Mouse (Mus musculus): ENCODE results near the gene Fbxw8.

Fbxw8 gene

DNA sequence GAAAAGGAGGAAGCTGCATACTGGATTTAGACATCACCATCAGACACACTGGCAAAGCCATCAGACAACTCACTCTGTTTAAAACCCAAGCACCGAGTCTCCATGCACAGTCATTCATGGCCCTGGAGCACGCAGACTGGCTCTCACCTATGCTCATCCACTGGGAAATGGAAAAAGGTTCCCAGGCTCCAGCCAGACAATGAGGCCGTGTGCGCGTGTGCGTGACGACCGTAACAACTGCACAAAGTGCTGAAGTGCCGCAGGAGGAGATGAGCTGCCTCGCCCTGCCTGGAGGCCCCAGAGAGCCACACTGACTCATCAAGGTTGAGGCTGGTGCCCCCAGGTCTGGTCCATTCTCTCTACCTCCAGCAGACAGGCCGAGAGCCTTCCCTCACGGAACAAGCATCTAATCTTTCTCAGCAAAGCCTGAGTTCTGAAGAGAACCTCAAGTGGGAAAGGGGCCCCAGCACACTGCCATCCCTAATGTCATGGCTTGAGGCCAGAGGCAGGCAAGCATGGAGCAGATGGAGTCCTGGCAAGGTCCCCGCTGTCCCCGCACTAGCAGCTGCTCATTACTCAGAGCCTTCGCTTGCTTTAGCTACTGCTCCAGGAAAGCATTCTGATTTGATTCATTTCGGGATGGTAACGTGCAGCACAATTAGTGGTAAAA is 47.0 kb downstream of the Fbxw8 start:
- no peak for DNase-seq (ENCODE audit: low read depth, low spot score)

DNA sequence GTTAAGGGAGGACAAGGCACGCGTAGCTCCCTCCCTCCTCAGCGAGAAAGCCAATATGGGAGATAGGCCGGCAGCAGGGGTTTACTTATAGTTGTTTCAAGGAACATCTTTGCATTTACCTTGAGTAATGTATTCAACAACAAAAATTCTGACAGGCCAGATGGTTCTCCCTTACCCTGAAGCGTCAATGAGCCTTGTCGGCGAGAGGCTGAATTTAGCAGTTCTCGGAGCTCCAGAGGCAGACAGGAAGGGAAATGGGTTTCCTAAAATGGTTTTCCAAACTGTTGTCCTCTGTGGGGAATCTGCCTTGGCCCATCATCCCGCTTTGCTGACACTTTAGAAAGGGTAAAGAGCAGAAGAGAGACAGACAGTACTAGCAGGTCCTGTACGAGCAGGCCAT is 48.6 kb downstream of the Fbxw8 start:
- DNase-seq (ENCODE audit: low read depth, low spot score), result no peak

GRCm38 (mm10) chr5:118105536-118105935 is 49.7 kb downstream of the Fbxw8 start:
- DNase-seq (ENCODE audit: low read depth, low spot score), result no peak

DNA sequence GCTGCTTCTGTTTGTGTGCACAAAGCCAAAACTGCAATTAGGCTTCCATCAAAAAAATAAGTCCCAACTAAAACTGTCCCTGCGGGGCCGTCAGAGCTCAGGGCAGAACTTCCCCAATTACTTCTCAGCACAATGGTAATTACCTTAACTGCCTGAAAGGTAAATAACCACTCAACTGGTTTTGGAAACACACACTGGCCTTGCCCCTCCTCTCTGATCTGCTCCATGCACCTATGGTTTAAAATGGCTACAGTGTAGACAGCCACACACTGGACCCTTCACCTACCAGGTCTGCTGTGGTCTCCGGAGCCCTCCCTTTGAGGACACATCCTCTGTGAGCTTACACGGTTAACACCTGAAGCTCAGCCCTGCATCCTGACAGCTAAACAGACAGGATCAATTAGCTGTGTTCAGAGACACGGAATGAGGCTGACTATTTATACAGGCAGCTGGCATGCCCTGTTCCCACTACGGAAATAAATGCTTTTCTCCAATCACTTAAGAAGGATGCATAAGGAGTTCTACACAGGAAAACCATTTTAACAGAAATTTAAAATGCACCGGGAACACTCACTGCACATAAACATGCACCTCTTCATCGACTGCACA is 55.3 kb downstream of the Fbxw8 start:
- no peak for DNase-seq (ENCODE audit: low read depth, low spot score)

GRCm38 (mm10) chr5:118099069-118099869 is 56.0 kb downstream of the Fbxw8 start:
- DNase-seq (ENCODE audit: low read depth, low spot score), result no peak

DNA sequence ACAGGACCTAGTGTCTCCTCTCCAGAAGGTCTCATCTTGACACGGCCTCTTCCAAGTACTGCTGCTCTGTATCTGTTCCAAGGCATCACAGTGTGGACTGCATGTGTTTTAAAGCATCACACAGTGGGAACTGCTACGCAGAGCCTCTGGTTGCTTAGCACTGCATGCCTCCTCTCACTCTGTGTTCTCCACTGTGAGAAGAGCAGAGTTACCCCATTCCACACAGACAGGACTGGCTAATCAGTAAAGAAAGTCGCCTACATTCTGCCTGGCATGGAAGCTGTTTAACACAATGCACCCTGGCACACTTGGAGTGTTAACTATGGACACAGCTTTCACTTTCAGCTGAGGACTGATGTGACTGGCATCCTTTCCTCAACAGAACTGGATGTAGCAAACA is 58.9 kb downstream of the Fbxw8 start:
- DNase-seq (ENCODE audit: low read depth, low spot score), result no peak

GRCm38 (mm10) chr5:118095849-118096248 is 59.4 kb downstream of the Fbxw8 start:
- DNase-seq (ENCODE audit: low read depth, low spot score), result no peak

GRCm38 (mm10) chr5:118095433-118095832 is 59.8 kb downstream of the Fbxw8 start:
- no peak for DNase-seq (ENCODE audit: low read depth, low spot score)

DNA sequence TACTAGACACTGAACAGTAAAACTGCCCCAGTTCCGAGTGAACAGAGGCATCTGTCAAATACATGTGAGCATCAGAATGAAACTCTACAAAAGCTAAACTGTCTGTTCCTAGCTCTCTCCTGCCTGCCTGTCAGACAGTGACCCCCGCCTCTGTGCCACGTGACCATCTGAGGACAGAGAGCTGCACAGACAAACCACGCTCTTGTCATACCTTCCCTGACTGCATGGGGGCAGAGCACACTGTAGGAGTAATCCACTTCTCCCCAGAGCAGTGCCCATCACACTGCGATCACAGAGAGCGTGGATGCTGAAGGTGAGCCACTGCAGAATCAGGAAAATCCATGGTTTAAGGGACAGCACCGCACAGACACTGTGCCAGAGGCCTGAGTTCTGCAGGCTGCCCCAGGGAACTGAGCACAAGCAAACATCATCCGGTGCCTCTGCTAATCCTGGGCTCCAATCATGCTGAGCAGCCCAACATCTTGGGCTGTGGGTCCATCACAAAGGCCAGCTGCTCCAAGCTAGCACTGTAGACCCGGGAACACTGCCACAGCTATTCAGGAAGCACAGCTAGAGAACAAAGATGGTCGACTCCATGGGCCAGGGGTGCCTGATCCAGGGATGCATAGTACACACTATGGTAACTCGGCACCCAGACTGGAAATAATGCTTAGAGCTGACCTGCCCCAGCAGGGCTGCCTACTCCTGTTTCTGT is 61.8 kb downstream of the Fbxw8 start:
- no peak for DNase-seq (ENCODE audit: low read depth, low spot score)

DNA sequence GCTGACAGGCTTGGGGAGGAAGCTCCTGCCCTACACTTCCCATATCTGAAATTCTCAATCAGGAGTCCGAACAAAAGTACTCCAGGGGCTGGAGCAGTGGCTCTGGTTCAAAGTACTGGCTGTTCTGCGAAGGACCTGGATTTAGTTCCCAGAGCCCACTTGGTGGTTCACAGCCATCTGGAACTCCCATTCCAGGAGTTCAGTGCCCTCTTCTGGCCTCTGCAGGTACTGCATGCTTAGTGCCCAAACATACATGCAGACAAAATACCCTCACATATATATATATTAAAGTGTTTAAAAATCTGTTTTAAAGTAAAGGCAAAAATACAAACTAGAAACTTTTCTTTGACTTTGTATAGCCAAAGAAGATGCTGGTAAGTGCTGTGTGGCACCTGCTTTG is 64.4 kb downstream of the Fbxw8 start:
- no peak for DNase-seq (ENCODE audit: low read depth, low spot score)

DNA sequence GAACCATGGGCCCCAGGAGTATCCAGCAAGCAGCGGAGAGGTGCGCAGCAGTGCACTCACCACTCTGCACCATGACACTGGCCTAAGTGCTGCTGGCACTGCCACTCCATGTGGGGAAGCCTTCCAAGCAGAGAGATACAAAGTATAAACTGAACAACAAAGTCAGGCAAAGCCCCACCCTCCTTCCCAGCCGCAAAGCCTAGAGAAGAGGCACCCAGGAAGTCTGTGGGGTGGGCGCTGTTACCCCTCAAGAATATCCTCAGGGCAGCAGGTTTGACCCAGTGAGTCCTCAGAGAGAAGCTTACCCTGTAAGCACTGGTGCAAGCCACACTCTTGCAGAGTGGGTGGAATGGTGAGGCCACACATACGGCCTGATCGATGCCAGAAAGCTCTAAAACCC is 65.2 kb downstream of the Fbxw8 start:
- DNase-seq (ENCODE audit: low read depth, low spot score), result no peak

DNA sequence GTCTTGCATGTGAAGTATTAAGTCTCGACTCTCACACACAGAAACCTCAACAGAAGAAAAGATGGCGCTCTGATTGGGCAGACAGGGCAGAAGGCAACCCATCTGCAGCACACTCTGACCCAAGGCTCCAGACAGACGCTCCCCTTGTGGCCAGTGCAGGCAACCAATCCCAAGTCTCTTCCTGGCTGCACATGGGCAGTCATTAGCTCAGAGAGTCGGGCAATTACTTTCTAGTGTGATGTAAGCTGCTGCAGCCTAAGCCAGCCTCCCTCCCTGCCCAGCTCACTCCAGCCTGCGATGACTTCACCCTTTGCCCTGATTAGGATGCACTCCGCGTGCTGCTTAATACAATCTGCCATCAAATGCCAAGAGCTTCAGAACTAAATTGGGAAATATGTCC is 66.2 kb downstream of the Fbxw8 start:
- DNase-seq (ENCODE audit: low read depth, low spot score), result peak; percentile 61

- no peak for DNase-seq (ENCODE audit: low read depth, low spot score)
These were observed 68.3 kb downstream of the Fbxw8 start for GRCm38 (mm10) chr5:118086956-118087355.

DNA sequence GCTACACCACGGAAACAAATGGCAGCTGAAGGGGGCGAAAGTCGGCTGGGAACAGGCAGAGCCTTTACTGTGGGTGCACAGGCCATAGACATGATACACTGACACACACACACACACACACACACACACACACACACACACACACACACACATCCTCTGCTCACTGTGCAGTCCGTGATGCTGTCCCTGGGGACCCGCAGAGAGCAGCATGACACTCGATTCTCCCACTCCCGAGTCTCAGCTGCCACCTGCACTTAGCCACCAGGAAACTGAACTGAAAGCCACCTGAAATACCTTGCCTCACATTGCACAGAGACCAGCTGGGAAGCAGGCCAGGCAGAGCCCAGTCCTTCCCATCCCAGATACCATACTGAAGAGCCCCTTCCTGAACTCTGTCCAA is 70.0 kb downstream of the Fbxw8 start:
- no peak for DNase-seq (ENCODE audit: low read depth, low spot score)

DNA sequence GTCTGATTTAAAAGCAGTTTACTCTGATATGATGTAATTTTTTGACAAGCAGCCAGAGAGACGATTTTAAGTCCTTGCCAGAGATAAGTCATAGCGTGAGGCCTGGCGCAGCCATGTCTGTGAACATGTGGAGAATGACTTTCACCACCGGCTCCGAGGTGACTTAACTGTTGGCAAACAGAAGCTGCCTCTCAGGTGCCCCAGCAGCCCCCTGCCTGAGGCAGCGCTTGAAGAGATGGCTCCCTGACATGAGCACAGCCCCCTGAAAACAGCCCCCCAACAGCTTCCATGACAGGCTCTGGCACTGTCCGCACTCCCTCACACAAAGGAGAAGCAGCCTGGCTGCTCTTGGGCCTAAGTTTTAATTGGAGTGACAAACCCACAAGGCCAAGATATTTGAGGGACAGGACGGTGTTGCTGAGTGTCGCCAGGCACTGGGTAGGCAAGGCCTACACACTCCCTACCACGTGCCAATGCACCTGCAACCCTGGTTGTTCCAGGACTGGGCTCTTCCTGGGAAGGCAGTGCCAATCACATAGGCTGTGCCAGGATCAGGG is 71.0 kb downstream of the Fbxw8 start:
- DNase-seq (ENCODE audit: low read depth, low spot score), result no peak

DNA sequence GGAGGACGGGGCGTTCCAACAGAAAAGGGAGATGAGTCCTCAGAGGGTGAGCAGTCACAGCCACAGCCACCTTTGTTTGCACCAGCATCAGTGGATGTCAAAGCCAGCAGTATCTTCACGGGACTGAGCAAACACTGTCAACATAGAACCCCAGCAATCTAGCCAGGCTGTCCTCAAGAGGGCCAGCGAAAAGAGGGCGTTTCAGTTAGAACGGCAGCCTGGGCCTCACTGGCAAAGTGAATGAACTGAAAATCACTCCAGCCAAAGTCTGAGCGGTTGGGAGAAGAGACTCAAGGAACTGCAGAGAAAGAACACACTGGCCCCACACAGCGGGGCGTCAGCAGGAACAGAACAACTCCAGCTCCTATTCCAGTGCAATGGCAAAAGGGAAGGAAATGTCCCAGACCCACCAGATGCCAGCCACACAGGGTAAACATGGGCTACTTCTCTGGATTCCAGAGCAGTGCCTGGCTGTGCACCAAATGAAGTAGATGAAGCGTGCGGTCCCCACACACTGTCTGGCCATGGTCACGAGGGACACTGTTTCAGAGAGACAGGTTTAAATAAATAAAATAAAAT is 72.1 kb downstream of the Fbxw8 start:
- no peak for DNase-seq (ENCODE audit: low read depth, low spot score)

GRCm38 (mm10) chr5:118081996-118082395 is 73.3 kb downstream of the Fbxw8 start:
- no peak for DNase-seq (ENCODE audit: low read depth, low spot score)

DNA sequence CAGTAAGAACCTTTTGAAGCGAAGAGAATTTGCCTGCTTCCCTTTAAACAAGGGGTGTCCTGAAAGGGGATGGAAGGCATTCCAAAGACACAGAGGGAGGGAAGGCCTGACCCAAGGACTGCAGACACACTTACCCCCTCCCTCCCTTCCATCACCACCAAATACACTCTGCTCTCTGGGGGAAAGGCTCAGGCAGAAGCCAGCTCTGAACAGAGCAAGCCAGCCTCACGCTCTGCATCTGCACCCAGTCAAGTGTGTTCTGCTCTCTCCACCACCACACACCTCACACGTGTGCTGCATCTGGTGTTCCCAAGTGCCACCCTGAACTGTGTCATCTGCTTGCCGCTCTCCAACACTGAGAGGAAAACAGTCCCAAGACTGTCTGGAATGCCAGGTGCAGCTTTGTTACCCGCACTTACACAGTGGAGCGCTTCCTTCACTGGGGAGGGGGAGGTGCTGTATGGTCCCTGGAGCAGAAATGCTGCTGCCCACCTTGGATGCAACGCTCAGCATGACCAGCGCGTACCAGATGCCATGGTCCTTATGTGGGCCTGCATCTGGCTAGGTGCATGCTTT is 73.8 kb downstream of the Fbxw8 start:
- DNase-seq (ENCODE audit: low read depth, low spot score), result no peak

- no peak for DNase-seq (ENCODE audit: low read depth, low spot score)
These were observed 75.4 kb downstream of the Fbxw8 start for GRCm38 (mm10) chr5:118079839-118080250.

DNA sequence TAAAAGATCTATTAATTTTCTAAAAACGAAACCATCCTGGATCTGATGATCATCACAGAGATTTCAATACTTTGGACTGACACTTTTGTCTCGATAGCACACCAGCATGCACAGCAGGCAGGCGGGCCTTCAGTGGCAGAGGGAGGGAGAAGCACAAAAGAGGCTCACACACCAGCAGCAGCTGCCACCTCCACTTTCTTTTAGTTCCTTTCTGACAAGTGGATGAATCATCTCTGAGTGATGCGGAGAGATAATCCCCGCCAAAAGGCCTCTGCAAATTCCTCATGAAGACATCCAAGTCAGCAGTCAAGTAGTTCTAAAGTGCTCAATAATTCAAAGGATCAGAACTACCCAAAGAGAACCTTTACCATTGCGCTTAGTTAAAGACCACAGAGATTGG is 75.9 kb downstream of the Fbxw8 start:
- no peak for DNase-seq (ENCODE audit: low read depth, low spot score)

GRCm38 (mm10) chr5:118078550-118078949 is 76.7 kb downstream of the Fbxw8 start:
- no peak for DNase-seq (ENCODE audit: low read depth, low spot score)
